Mouse (Mus musculus) neural tube, embryonic 12.5 days (tissue): ENCODE results near the gene Polq. TPM values are rescaled to one million over a fixed set of nuclear protein-coding genes. Genes with fewer than 3 reads are reported as not detected.
"Not testable (repeated sequence)": the region's sequence is repeated elsewhere in the genome, so short reads cannot be mapped to it uniquely, and the experiment has no call there.

Experiments
- ATAC-seq: fragments of 200-750 bp; cut with Nextera tagmentation; 2 replicates; pipeline ENCODE4 v1.8.0; 2017; ENCODE audit warnings: low read depth, mild to moderate bottlenecking, moderate TSS enrichment, moderate library complexity; ENCODE audit not compliant: low FRiP score
- H3K27ac ChIP-seq: fragments of 300-500 bp; sonication (generic); 2 replicates; pipeline ENCODE4 v1.5.1; 2016
- H3K27me3 ChIP-seq: fragments of 300-500 bp; sonication (generic); replicated peaks from 2 replicates; pipeline ENCODE4 v1.6.1; 2016; ENCODE audit warnings: mild to moderate bottlenecking
- H3K36me3 ChIP-seq: fragments of 300-500 bp; sonication (generic); 2 replicates; pipeline ENCODE4 v1.6.1; 2016; ENCODE audit warnings: mild to moderate bottlenecking
- H3K4me1 ChIP-seq: fragments of 300-500 bp; sonication (generic); 2 replicates; pipeline ENCODE4 v1.6.1; 2016
- H3K4me2 ChIP-seq: fragments of 300-500 bp; sonication (generic); replicated peaks from 2 replicates; pipeline ENCODE4 v1.6.1; 2016; ENCODE audit warnings: mild to moderate bottlenecking
- H3K4me3 ChIP-seq: fragments of 300-500 bp; sonication (generic); 2 replicates; pipeline ENCODE4 v1.5.1; 2016
- H3K9ac ChIP-seq: fragments of 300-500 bp; sonication (generic); 2 replicates; pipeline ENCODE4 v1.6.1; 2016; ENCODE audit warnings: mild to moderate bottlenecking
- H3K9me3 ChIP-seq: fragments of 300-500 bp; sonication (generic); 2 replicates; pipeline ENCODE4 v1.6.1; 2016; ENCODE audit warnings: mild to moderate bottlenecking
- WGBS: fragments of 180-500 bp; shearing (Covaris S2); methylation state at CpG from one replicate; pipeline ENCODE4 v1.1.7; 2016; 5-methylcytosine and 5-hydroxymethylcytosine counted together
- polyA plus RNA-seq: library from polyadenylated mRNA; unstranded; fragments of >200 nt; fragmentation: Nextera tagmentation; extraction: Ambion mirVana; gene quantifications from 2 replicates; pipeline ENCODE4 v1.2.1, GENCODE M21; 2016

The Polq gene
- polyA plus RNA-seq, 1 experiment from 2014 or later = 7.3 TPM

- not testable (repeated sequence) for H3K4me3 ChIP-seq, ATAC-seq, H3K4me2 ChIP-seq, H3K9me3 ChIP-seq, H3K9ac ChIP-seq, H3K27ac ChIP-seq, H3K36me3 ChIP-seq, H3K4me1 ChIP-seq, H3K27me3 ChIP-seq
- WGBS = 83% methylated on average over 1 of the region's 1 CpGs
Measured at GRCm38 (mm10) chr16:37125190-37125589, 113.6 kb downstream of the Polq start.

Other genes starting within 250 kb of the Polq start
- gene Slc15a2, start 226.8 kb upstream of the Polq start, polyA plus RNA-seq = 4.8 and 5.8 TPM in 2 replicates
- gene Iqcb1, start 183.4 kb upstream of the Polq start, polyA plus RNA-seq = 57.6 and 65.3 TPM in 2 replicates
- 0.81 and 1.2 TPM in 2 replicates for gene Eaf2, start 136.8 kb upstream of the Polq start, polyA plus RNA-seq
- 75.9 and 85.5 TPM in 2 replicates for gene Golgb1, start 136.6 kb upstream of the Polq start, polyA plus RNA-seq
- gene Hcls1, start 76.8 kb upstream of the Polq start, polyA plus RNA-seq = 3.2 and 3.6 TPM in 2 replicates
- gene Fbxo40, start 21.3 kb upstream of the Polq start, polyA plus RNA-seq = 0.05 TPM in 1 of 2 replicates, not detected in the other